Mouse (Mus musculus) bone marrow macrophage, adult 2 months (primary cell): ENCODE results near the gene Tent4a.

Experiments used
- CTCF ChIP-seq: IDR thresholded peaks from 2 replicates; pipeline ENCODE4 v1.5.1; 2012; ENCODE audit warnings: low read depth, mild to moderate bottlenecking, low read length, moderate library complexity
- POLR2A ChIP-seq: IDR thresholded peaks from 2 replicates; pipeline ENCODE4 v1.6.1; 2012; ENCODE audit warnings: mild to moderate bottlenecking, low read depth, low read length, borderline replicate concordance

DNA sequence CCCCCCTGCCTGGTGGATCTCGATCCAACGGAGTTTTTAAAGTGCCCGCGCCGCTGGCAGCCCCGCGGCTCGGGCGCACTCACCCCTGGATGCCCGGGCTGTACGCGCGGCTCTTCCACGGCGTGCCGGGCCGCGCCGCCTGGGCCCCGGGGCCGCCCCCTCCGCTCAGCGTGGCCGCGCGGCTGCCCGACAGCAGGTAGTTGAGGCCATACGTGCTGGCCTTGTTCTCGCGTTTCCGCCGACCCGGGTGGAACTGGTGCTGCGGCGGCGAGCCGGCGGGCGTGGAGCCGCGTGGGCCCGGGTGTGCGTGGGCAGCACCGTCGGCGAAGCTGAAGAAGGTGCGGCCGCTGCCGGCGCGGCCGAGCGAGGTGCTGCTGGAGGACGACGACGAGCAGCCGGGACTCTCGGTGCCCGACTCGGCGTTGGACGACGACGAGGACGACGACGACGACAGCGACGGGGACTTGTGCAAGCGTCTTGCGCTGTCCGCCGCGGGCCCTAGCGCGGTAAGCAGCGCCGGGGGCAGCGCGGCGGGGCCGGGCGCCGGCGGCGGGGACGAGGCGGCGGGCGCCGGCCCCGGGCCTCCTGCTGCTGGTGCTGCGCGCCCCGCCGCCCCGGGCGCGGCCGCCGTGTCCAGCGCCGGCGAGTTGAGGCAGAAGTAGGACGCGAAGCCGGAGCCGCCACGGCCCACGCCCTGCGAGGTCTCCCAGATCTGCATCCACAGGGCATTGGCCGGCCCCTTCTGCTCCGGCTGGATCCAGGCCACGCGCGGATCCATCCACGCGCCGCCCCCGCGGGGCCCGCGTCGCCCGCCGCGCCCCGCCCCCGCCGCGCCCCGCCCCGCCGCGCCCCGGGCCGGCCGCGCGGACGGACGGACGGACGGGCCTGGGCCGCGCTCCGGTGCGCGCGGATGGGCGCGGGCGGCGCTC lies 748 bp downstream of the Tent4a start, which contains the start of gene Nsun2:
- TF ChIP-seq CTCF (no peak), POLR2A (no peak)
